Mouse (Mus musculus) brain, embryonic 14.5 days (tissue): ENCODE results near the gene Gm9745.
"Not testable (repeated sequence)": the region's sequence is repeated elsewhere in the genome, so short reads cannot be mapped to it uniquely, and the experiment has no call there.

Experiments
- CTCF ChIP-seq: fragments of 200-500 bp; IDR thresholded peaks from 2 replicates; pipeline ENCODE4 v1.5.1; 2012; ENCODE audit warnings: inconsistent platforms, mild to moderate bottlenecking, moderate library complexity, borderline replicate concordance; ENCODE audit not compliant: insufficient read depth, insufficient read length; ENCODE audit errors: extremely low read depth
- POLR2A ChIP-seq: fragments of 200-500 bp; IDR thresholded peaks from 2 replicates; pipeline ENCODE4 v1.6.1; 2012; ENCODE audit warnings: mild to moderate bottlenecking, inconsistent platforms, borderline replicate concordance; ENCODE audit not compliant: poor library complexity, insufficient read depth, insufficient read length, severe bottlenecking; ENCODE audit errors: extremely low read depth

DNA sequence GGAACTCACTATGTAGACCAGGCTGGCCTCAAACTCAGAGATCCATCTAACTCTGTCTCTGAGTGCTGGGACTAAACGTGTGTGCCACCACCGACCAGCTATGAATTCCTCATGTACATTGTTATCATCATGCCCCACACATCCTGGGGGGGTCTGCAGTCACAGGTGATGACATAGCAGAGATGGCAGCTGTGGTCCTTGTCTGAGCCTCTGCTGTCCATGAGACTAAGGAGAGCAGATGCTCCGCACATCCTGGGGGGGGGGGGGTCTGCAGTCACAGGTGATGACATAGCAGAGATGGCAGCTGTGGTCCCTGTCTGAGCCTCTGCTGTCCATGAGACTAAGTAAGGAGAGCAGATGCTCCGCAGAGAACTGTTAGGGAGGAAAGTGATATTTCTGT lies 6.9 kb downstream of the Gm9745 start:
- not testable (repeated sequence) for TF ChIP-seq POLR2A, CTCF
